Mouse (Mus musculus) midbrain, embryonic 16.5 days (tissue): Measurements from ENCODE around the gene Rem1. TPM values are rescaled to one million over a fixed set of nuclear protein-coding genes. Genes with fewer than 3 reads are reported as not detected.

ENCODE experiments used
- ATAC-seq: fragments of 200-750 bp; cut with Nextera tagmentation; 2 replicates; pipeline ENCODE4 v1.8.0; 2017; ENCODE audit warnings: moderate TSS enrichment
- H3K27ac ChIP-seq: fragments of 300-500 bp; sonication (generic); 2 replicates; pipeline ENCODE4 v1.5.1; 2014; ENCODE audit warnings: mild to moderate bottlenecking, low read length, mixed read lengths
- H3K27me3 ChIP-seq: fragments of 300-500 bp; sonication (generic); 2 replicates; pipeline ENCODE4 v1.6.1; 2014; ENCODE audit warnings: low read depth, low read length, mixed read lengths; ENCODE audit not compliant: control insufficient read depth, insufficient read depth
- H3K36me3 ChIP-seq: fragments of 300-500 bp; sonication (generic); 2 replicates; pipeline ENCODE4 v1.6.1; 2014; ENCODE audit warnings: mild to moderate bottlenecking, low read length, moderate library complexity, mixed read lengths; ENCODE audit not compliant: control insufficient read depth, insufficient read depth
- H3K4me1 ChIP-seq: fragments of 300-500 bp; sonication (generic); 2 replicates; pipeline ENCODE4 v1.6.1; 2014; ENCODE audit warnings: mild to moderate bottlenecking, low read length, mixed read lengths; ENCODE audit not compliant: control insufficient read depth, insufficient read depth
- H3K4me2 ChIP-seq: fragments of 300-500 bp; sonication (generic); 2 replicates; pipeline ENCODE4 v1.6.1; 2014; ENCODE audit warnings: mild to moderate bottlenecking, low read length, mixed read lengths
- H3K4me3 ChIP-seq: fragments of 300-500 bp; sonication (generic); 2 replicates; pipeline ENCODE4 v1.5.1; 2014; ENCODE audit warnings: low read depth, mild to moderate bottlenecking, low read length, moderate library complexity, mixed read lengths
- H3K9ac ChIP-seq: fragments of 300-500 bp; sonication (generic); 2 replicates; pipeline ENCODE4 v1.6.1; 2014; ENCODE audit warnings: low read depth, low read length, mixed read lengths
- H3K9me3 ChIP-seq: fragments of 300-500 bp; sonication (generic); replicated peaks from 2 replicates; pipeline ENCODE4 v1.6.1; 2014; ENCODE audit warnings: mild to moderate bottlenecking, low read length, mixed read lengths; ENCODE audit not compliant: control insufficient read depth, poor library complexity, severe bottlenecking
- WGBS: fragments of 180-500 bp; shearing (Covaris S2); extraction: QIAGEN DNeasy Blood & Tissue Kit; methylation state at CpG from one replicate; pipeline ENCODE4 v1.1.7; 2014; 5-methylcytosine and 5-hydroxymethylcytosine counted together
- polyA plus RNA-seq: library from polyadenylated mRNA; unstranded; fragments of >200 nt; fragmentation: Nextera tagmentation; extraction: Ambion mirVana; gene quantifications from 2 replicates; pipeline ENCODE4 v1.2.1, GENCODE M21; 2015

The Rem1 gene
- polyA plus RNA-seq, 1 experiment from 2014 or later, result 0.89 TPM

GRCm38 (mm10) chr2:152601275-152601960, 25.3 kb upstream of the Rem1 start:
- ATAC-seq, result no peak
- no peak overlapping the region for H3K4me2 ChIP-seq
- H3K27me3 ChIP-seq, result no peaks in the 10 kb centered on the region
- H3K4me3 ChIP-seq, result no peak overlapping the region
- whole genome bisulfite sequencing, result 74% methylated on average over 4 of the region's 4 CpGs
- H3K27ac ChIP-seq, result no peak overlapping the region
- H3K9ac ChIP-seq, result no peak overlapping the region
- no peaks in the 10 kb centered on the region for H3K4me1 ChIP-seq
- H3K9me3 ChIP-seq, result no peaks in the 10 kb centered on the region
- no peaks in the 10 kb centered on the region for H3K36me3 ChIP-seq

- no peaks in the 10 kb centered on the region for H3K4me1 ChIP-seq
- ATAC-seq, result no peak
- H3K36me3 ChIP-seq, result no peaks in the 10 kb centered on the region
- no peak within 1 kb of the TSS for H3K4me2 ChIP-seq
- H3K27ac ChIP-seq, result no peak within 1 kb of the TSS
- no peaks in the 10 kb centered on the region for H3K27me3 ChIP-seq
- no peaks in the 10 kb centered on the region for H3K9me3 ChIP-seq
- H3K9ac ChIP-seq, result no peak within 1 kb of the TSS
- 85% methylated on average over 15 of the region's 15 CpGs for WGBS
- H3K4me3 ChIP-seq, result no peak within 1 kb of the TSS
Observed at GRCm38 (mm10) chr2:152604057-152604456, 22.7 kb upstream of the Rem1 start, which contains the start of gene Defb36. Defb36 (plus strand) TSS chr2:152604327.

- H3K9ac ChIP-seq, result no peak overlapping the region
- WGBS, result 80% methylated on average over 6 of the region's 6 CpGs
- H3K36me3 ChIP-seq, result no peaks in the 10 kb centered on the region
- no peaks in the 10 kb centered on the region for H3K9me3 ChIP-seq
- H3K4me3 ChIP-seq, result no peak overlapping the region
- H3K27me3 ChIP-seq, result no peaks in the 10 kb centered on the region
- ATAC-seq, result no peak
- no peak overlapping the region for H3K27ac ChIP-seq
- no peak overlapping the region for H3K4me2 ChIP-seq
- H3K4me1 ChIP-seq, result no peaks in the 10 kb centered on the region
Observed at GRCm38 (mm10) chr2:152607746-152608145, 19.0 kb upstream of the Rem1 start.

GRCm38 (mm10) chr2:152608719-152609118, 18.0 kb upstream of the Rem1 start:
- Histone ChIP-seq H3K9ac (no peak overlapping the region), H3K4me2 (no peak overlapping the region), H3K9me3 (no peaks in the 10 kb centered on the region), H3K27me3 (no peaks in the 10 kb centered on the region), H3K36me3 (no peaks in the 10 kb centered on the region), H3K27ac (no peak overlapping the region), H3K4me1 (no peaks in the 10 kb centered on the region), H3K4me3 (no peak overlapping the region)
- 88% methylated on average over 1 of the region's 1 CpGs for WGBS
- ATAC-seq, result no peak

GRCm38 (mm10) chr2:152612193-152612592, 14.6 kb upstream of the Rem1 start:
- Histone ChIP-seq H3K4me1 (no peaks in the 10 kb centered on the region), H3K36me3 (no peaks in the 10 kb centered on the region), H3K9ac (no peak overlapping the region), H3K27me3 (no peaks in the 10 kb centered on the region), H3K9me3 (no peaks in the 10 kb centered on the region), H3K27ac (no peak overlapping the region), H3K4me2 (no peak overlapping the region), H3K4me3 (no peak overlapping the region)
- ATAC-seq, result no peak
- WGBS, result 44% methylated on average over 7 of the region's 8 CpGs

- WGBS, result 8% methylated on average over 7 of the region's 7 CpGs
- Histone ChIP-seq H3K27ac (no peak overlapping the region), H3K36me3 (no peaks in the 10 kb centered on the region), H3K4me3 (no peak overlapping the region), H3K4me2 (no peak overlapping the region), H3K4me1 (no peaks in the 10 kb centered on the region), H3K9me3 (no peaks in the 10 kb centered on the region), H3K27me3 (no peaks in the 10 kb centered on the region), H3K9ac (no peak overlapping the region)
- peak; percentile 58 for ATAC-seq
Observed at GRCm38 (mm10) chr2:152615563-152615962, 11.2 kb upstream of the Rem1 start.

GRCm38 (mm10) chr2:152616470-152616869, 10.3 kb upstream of the Rem1 start:
- H3K4me3 ChIP-seq, result no peak overlapping the region
- H3K27me3 ChIP-seq, result no peaks in the 10 kb centered on the region
- no peaks in the 10 kb centered on the region for H3K9me3 ChIP-seq
- no peaks in the 10 kb centered on the region for H3K4me1 ChIP-seq
- WGBS, result 80% methylated on average over 6 of the region's 6 CpGs
- no peak for ATAC-seq
- H3K4me2 ChIP-seq, result no peak overlapping the region
- no peaks in the 10 kb centered on the region for H3K36me3 ChIP-seq
- H3K9ac ChIP-seq, result no peak overlapping the region
- H3K27ac ChIP-seq, result no peak overlapping the region

- Histone ChIP-seq H3K36me3 (no peaks in the 10 kb centered on the region), H3K27me3 (no peaks in the 10 kb centered on the region), H3K4me3 (no peak overlapping the region), H3K9me3 (no peaks in the 10 kb centered on the region), H3K4me1 (no peaks in the 10 kb centered on the region), H3K9ac (no peak overlapping the region), H3K27ac (no peak overlapping the region), H3K4me2 (no peak overlapping the region)
- ATAC-seq, result no peak
- 61% methylated on average over 5 of the region's 5 CpGs for WGBS
Observed at GRCm38 (mm10) chr2:152617374-152617773, 9.4 kb upstream of the Rem1 start.

- Histone ChIP-seq H3K4me1 (peaks cover 3% of the 10 kb centered on the region; the same call in 1 of the 2 replicates), H3K9ac (no peak overlapping the region), H3K27ac (no peak overlapping the region), H3K4me3 (no peak overlapping the region), H3K4me2 (no peak overlapping the region), H3K36me3 (no peaks in the 10 kb centered on the region), H3K27me3 (no peaks in the 10 kb centered on the region), H3K9me3 (no peaks in the 10 kb centered on the region)
- no peak for ATAC-seq
- WGBS, result 78% methylated on average over 9 of the region's 9 CpGs
Observed at GRCm38 (mm10) chr2:152620367-152621134, 6.2 kb upstream of the Rem1 start.
